Mouse (Mus musculus) E14TG2a.4 (cell line): ENCODE results near the gene Trabd2b.

Source experiments
- CTCF ChIP-seq: conservative IDR thresholded peaks from 2 replicates; pipeline ENCODE4 v1.5.1; 2014; ENCODE audit warnings: low read length
- NANOG ChIP-seq: IDR thresholded peaks from 2 replicates; pipeline ENCODE4 v1.6.1; 2014; ENCODE audit warnings: borderline replicate concordance, low read length, mixed read lengths

DNA sequence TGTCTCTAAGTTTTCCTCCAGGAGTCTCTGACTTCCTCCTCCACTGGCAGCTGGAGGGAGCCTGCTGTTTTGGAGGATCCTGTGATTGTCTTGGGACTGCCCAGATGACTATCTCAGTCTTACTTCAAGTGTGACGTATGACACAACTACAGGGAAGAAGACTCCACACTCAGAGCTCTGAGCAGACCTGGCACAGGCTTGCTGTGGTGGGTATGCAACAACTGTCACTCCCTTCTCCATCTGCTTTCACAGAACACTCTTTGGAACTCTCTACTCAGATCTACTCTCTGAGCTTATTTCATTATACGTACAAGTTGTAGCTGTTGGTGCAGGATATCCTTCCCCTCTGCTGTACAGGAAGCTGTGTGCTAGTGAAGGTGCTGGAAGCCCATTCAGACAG is 251.4 kb downstream of the Trabd2b start:
- TF ChIP-seq CTCF (no peak), NANOG (no peak)
